Mouse (Mus musculus): ENCODE data around the gene Nbeal1. TPM values are rescaled to one million over a fixed set of nuclear protein-coding genes. Genes with fewer than 3 reads are reported as not detected.

Gene Nbeal1
- polyA plus RNA-seq (2012; rRNA removed), result 8.7 and 9.7 TPM in 2 replicates

- Histone ChIP-seq H3K27ac (ENCODE audit: insufficient read depth, low read length) (peak within 1 kb of the TSS; percentile 47), H3K27me3 (ENCODE audit: control insufficient read depth, insufficient read depth, low read length) (no peaks in the 10 kb centered on the region), H3K4me1 (ENCODE audit: control insufficient read depth, insufficient read depth, low read length) (no peaks in the 10 kb centered on the region; the same call in 1 of the 2 replicates), H3K4me3 (replicated peaks; ENCODE audit: insufficient read depth, low read depth, low read length) (peak within 1 kb of the TSS; percentile 100)
- DNase-seq, result peak; percentile 99
- under 1% methylated on average over 73 of the region's 74 CpGs for WGBS
- peak; percentile 92 for TF ChIP-seq POLR2A (IDR thresholded peaks at IDR 0.05; ENCODE audit: borderline replicate concordance, insufficient read depth, low read length)
- TF ChIP-seq CTCF (IDR thresholded peaks at IDR 0.05; ENCODE audit: borderline replicate concordance, insufficient read depth, low read depth, low read length), result 0 out of 2 replicates have a peak, but pooled peaks have one; percentile 0
These were observed at the start of gene Nbeal1 for GRCm38 (mm10) chr1:60179932-60180783. Gene Nbeal1, plus strand, starts transcription at chr1:60180599.

DNA sequence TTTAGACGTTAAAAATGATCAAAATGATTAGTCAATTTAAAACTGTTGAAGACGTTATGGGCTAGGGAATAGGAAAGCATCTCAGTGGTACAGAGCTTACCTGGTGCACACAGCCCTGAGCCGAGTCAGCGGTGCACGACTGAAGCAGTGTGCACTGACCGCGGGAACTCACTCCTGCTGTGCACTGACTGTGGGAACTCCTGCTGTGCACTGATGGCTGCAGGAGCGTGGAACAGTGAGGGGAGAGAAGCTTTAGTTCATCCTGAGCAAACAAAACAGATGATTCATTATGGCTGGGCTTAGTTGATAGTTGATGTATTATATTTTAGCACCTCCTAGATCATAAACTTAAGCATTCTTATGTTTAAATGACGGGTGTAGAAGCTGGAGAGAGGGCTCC lies 43.1 kb upstream of the Nbeal1 start:
- no peak for DNase-seq
- H3K4me1 ChIP-seq (ENCODE audit: control insufficient read depth, insufficient read depth, low read length), result no peaks in the 10 kb centered on the region
- H3K27me3 ChIP-seq (ENCODE audit: control insufficient read depth, insufficient read depth, low read length), result no peaks in the 10 kb centered on the region
- 36% methylated on average over 9 of the region's 9 CpGs for WGBS
- no peak overlapping the region for H3K4me3 ChIP-seq (replicated peaks; ENCODE audit: insufficient read depth, low read depth, low read length)
- no peak overlapping the region for H3K27ac ChIP-seq (ENCODE audit: insufficient read depth, low read length)
- TF ChIP-seq CTCF (IDR thresholded peaks at IDR 0.05; ENCODE audit: borderline replicate concordance, insufficient read depth, low read depth, low read length) (no peak), POLR2A (IDR thresholded peaks at IDR 0.05; ENCODE audit: borderline replicate concordance, insufficient read depth, low read length) (no peak)

DNA sequence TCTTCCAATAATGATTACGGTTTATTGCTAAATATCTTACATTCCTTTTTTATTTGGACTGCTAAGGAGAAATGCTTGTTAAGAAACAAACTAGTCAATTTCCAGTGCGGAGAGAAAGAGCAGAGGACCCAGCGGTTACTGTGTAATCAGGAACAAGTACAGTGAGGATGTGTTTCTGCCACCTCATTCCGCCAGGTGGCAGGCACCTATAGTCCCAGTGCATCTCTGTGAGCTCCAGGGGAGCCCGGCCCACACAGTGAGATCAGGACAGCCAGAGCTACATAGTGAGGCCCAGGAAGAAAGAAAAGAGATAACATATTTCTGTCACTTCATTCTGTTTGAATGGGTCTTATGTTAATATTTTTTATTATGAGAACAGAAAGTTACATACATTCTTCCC lies 27.7 kb upstream of the Nbeal1 start:
- no peak for DNase-seq
- H3K27ac ChIP-seq (ENCODE audit: insufficient read depth, low read length), result no peak overlapping the region
- H3K4me3 ChIP-seq (replicated peaks; ENCODE audit: insufficient read depth, low read depth, low read length), result no peak overlapping the region
- WGBS, result 82% methylated on average over 5 of the region's 5 CpGs
- TF ChIP-seq POLR2A (IDR thresholded peaks at IDR 0.05; ENCODE audit: borderline replicate concordance, insufficient read depth, low read length), result no peak
- no peak for TF ChIP-seq CTCF (IDR thresholded peaks at IDR 0.05; ENCODE audit: borderline replicate concordance, insufficient read depth, low read depth, low read length)
- H3K4me1 ChIP-seq (ENCODE audit: control insufficient read depth, insufficient read depth, low read length), result no peaks in the 10 kb centered on the region
- no peaks in the 10 kb centered on the region for H3K27me3 ChIP-seq (ENCODE audit: control insufficient read depth, insufficient read depth, low read length)

DNA sequence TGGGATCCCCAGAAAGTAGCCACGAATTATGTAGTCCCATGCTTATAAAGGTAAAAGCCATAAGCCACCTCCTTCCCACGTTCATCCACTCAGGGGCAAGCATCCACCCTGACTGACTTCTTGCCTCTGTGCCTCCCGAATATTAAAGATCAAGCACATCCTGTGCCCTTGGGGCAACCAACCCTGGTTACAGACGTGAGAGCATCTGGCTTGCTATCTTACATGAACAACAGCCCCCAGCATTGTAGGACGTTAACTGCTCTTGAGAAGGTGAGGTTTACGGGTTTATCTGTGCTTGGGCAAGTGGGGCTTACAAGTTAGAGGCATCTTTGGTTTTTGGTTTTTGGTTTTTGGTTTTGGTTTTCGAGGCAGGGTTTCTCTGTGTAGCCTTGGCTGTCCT lies 23.7 kb upstream of the Nbeal1 start:
- Histone ChIP-seq H3K4me3 (replicated peaks; ENCODE audit: insufficient read depth, low read depth, low read length) (no peak overlapping the region), H3K27ac (ENCODE audit: insufficient read depth, low read length) (no peak overlapping the region), H3K4me1 (ENCODE audit: control insufficient read depth, insufficient read depth, low read length) (no peaks in the 10 kb centered on the region), H3K27me3 (ENCODE audit: control insufficient read depth, insufficient read depth, low read length) (no peaks in the 10 kb centered on the region)
- no peak for DNase-seq
- no peak for TF ChIP-seq POLR2A (IDR thresholded peaks at IDR 0.05; ENCODE audit: borderline replicate concordance, insufficient read depth, low read length)
- no peak for TF ChIP-seq CTCF (IDR thresholded peaks at IDR 0.05; ENCODE audit: borderline replicate concordance, insufficient read depth, low read depth, low read length)
- 87% methylated on average over 7 of the region's 7 CpGs for WGBS

GRCm38 (mm10) chr1:60158411-60158810 lies 22.0 kb upstream of the Nbeal1 start:
- no peak for DNase-seq
- no peak for TF ChIP-seq POLR2A (IDR thresholded peaks at IDR 0.05; ENCODE audit: borderline replicate concordance, insufficient read depth, low read length)
- peak; percentile 24; the same call in 1 of the 2 replicates for TF ChIP-seq CTCF (IDR thresholded peaks at IDR 0.05; ENCODE audit: borderline replicate concordance, insufficient read depth, low read depth, low read length)
- Histone ChIP-seq H3K4me3 (replicated peaks; ENCODE audit: insufficient read depth, low read depth, low read length) (no peak overlapping the region), H3K27ac (ENCODE audit: insufficient read depth, low read length) (no peak overlapping the region), H3K4me1 (ENCODE audit: control insufficient read depth, insufficient read depth, low read length) (no peaks in the 10 kb centered on the region), H3K27me3 (ENCODE audit: control insufficient read depth, insufficient read depth, low read length) (no peaks in the 10 kb centered on the region)
- WGBS, result 59% methylated on average over 3 of the region's 3 CpGs

- Histone ChIP-seq H3K4me1 (ENCODE audit: control insufficient read depth, insufficient read depth, low read length) (no peaks in the 10 kb centered on the region), H3K4me3 (replicated peaks; ENCODE audit: insufficient read depth, low read depth, low read length) (no peak overlapping the region), H3K27ac (ENCODE audit: insufficient read depth, low read length) (no peak overlapping the region), H3K27me3 (ENCODE audit: control insufficient read depth, insufficient read depth, low read length) (no peaks in the 10 kb centered on the region)
- 89% methylated on average over 3 of the region's 3 CpGs for WGBS
- TF ChIP-seq POLR2A (IDR thresholded peaks at IDR 0.05; ENCODE audit: borderline replicate concordance, insufficient read depth, low read length) (no peak), CTCF (IDR thresholded peaks at IDR 0.05; ENCODE audit: borderline replicate concordance, insufficient read depth, low read depth, low read length) (no peak)
- no peak for DNase-seq
These were observed 16.7 kb upstream of the Nbeal1 start for GRCm38 (mm10) chr1:60163676-60164075.

GRCm38 (mm10) chr1:60169626-60170025 lies 10.8 kb upstream of the Nbeal1 start:
- no peaks in the 10 kb centered on the region for H3K4me1 ChIP-seq (ENCODE audit: control insufficient read depth, insufficient read depth, low read length)
- DNase-seq, result no peak
- no peaks in the 10 kb centered on the region for H3K27me3 ChIP-seq (ENCODE audit: control insufficient read depth, insufficient read depth, low read length)
- H3K27ac ChIP-seq (ENCODE audit: insufficient read depth, low read length), result no peak overlapping the region
- no peak overlapping the region for H3K4me3 ChIP-seq (replicated peaks; ENCODE audit: insufficient read depth, low read depth, low read length)
- TF ChIP-seq CTCF (IDR thresholded peaks at IDR 0.05; ENCODE audit: borderline replicate concordance, insufficient read depth, low read depth, low read length), result no peak
- no peak for TF ChIP-seq POLR2A (IDR thresholded peaks at IDR 0.05; ENCODE audit: borderline replicate concordance, insufficient read depth, low read length)
- 81% methylated on average over 2 of the region's 2 CpGs for WGBS

DNA sequence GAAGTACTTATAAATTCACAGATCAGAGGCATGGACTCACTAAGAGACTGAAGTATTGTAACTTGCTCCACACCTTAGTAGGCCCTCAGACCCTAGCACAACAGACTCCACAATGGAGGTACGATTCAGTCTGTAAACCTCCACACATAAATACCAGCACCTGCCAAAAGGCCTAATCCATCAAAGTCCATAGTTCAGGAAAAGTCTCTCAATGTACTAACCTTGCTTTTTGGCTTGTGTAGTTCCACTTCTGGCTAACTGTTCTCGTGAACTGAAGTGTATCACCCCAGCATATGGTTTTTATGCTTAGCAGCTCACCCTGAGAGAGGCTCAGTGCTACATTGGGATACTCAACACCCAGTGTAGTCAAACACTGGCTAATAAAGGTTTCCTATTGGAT lies 10.1 kb upstream of the Nbeal1 start:
- no peak overlapping the region for H3K27ac ChIP-seq (ENCODE audit: insufficient read depth, low read length)
- no peak for TF ChIP-seq CTCF (IDR thresholded peaks at IDR 0.05; ENCODE audit: borderline replicate concordance, insufficient read depth, low read depth, low read length)
- TF ChIP-seq POLR2A (IDR thresholded peaks at IDR 0.05; ENCODE audit: borderline replicate concordance, insufficient read depth, low read length), result no peak
- no peaks in the 10 kb centered on the region for H3K27me3 ChIP-seq (ENCODE audit: control insufficient read depth, insufficient read depth, low read length)
- no peaks in the 10 kb centered on the region for H3K4me1 ChIP-seq (ENCODE audit: control insufficient read depth, insufficient read depth, low read length)
- no peak overlapping the region for H3K4me3 ChIP-seq (replicated peaks; ENCODE audit: insufficient read depth, low read depth, low read length)
- DNase-seq, result no peak
- WGBS, result 63% methylated on average over 2 of the region's 2 CpGs

Data from cerebellum, adult 2 months (tissue).